Mouse (Mus musculus): ENCODE data around the gene Hif3a.

DNA sequence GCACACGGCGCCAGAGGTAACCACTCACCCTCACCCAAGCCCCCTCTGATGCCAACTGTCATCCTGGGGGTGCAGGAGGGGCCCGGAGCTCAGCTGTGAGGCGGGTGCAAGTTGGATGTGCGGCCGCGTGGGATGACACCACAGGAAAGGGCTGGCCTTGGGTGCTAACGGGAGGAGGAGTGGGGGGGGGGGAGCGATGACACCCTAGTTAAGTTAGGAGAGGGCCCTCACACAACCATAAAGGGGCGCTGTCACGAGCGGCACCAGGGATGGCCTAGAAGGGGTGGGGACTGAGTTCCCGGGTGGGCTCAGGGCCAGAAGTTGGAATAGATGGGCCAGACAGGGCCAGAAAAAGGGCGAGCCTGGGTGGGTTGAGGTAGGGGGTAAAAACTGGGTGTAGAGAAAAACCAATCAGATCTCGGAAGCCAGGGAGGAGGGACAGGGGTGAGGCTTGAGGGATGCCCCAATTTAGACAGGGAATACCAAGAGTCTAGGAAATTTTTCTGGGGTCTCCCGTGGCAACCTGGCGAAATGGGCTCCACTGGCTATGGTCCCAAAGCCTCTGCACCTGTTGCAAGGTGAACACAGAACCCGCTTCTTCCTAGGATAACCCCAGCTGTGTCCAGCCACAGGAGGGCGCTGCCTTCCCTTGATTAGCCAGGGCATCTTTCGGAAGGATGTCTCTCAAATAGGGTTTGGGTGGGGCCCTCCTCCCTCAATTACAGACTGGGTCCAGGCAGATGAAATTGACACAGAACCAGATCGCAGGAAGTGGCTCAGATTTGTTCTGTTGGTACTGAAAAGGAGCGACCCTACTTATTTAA lies 1.2 kb downstream of the Hif3a start:
- no peak for TF ChIP-seq ZC3H11A (IDR thresholded peaks at IDR 0.05; ENCODE audit: borderline replicate concordance, low read depth, low read length)
- no peak for TF ChIP-seq MAFK (IDR thresholded peaks at IDR 0.05; ENCODE audit: insufficient read depth, low read depth, low read length)

Data from ES-E14 (cell line).